Mouse (Mus musculus) brain, embryonic 14.5 days (tissue): ENCODE measurements around the gene Hhat.

Source experiments
- CTCF ChIP-seq: fragments of 200-500 bp; IDR thresholded peaks from 2 replicates; pipeline ENCODE4 v1.5.1; 2012; ENCODE audit warnings: inconsistent platforms, mild to moderate bottlenecking, moderate library complexity, borderline replicate concordance; ENCODE audit not compliant: insufficient read depth, insufficient read length; ENCODE audit errors: extremely low read depth
- POLR2A ChIP-seq: fragments of 200-500 bp; IDR thresholded peaks from 2 replicates; pipeline ENCODE4 v1.6.1; 2012; ENCODE audit warnings: mild to moderate bottlenecking, inconsistent platforms, borderline replicate concordance; ENCODE audit not compliant: poor library complexity, insufficient read depth, insufficient read length, severe bottlenecking; ENCODE audit errors: extremely low read depth

DNA sequence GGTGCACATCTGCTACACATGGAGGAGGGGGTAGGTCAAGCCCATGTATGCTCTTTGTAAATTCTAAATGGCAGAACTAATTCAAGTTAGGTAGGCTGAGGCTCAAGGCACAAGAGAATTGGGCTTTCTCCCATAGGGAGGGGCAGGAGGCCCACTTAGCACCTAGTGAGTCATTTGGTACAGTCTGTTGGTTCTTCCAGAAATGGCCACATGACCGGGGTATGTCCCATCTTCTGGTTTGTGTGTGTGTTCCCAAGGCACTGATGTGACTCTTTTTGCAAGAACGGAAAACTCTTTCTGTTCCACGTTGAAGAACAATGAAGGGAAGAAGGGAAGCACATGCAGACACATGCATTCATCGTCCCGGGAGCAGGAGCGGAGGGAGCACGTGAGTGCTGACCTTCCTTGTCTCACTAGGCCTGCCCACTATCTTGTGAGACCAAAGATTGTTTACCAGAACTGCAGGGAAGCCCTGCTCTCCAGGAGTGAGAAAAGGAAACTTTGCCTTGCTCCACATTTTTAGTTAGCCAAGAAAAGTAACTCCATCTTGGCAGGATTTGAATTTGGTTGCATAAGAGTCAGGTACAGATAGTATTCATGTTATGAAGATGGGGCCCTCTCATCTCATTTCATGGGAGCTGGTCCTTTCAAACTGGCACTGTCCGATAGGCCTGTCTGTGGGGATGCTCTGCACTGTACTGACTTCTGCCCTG, 290.8 kb downstream of the Hhat start:
- no peak for TF ChIP-seq POLR2A
- TF ChIP-seq CTCF = no peak
